Mouse (Mus musculus) ES-E14 (cell line): ENCODE data around the gene Ppp4r3a. TPM values are rescaled to one million over a fixed set of nuclear protein-coding genes. Genes with fewer than 3 reads are reported as not detected.

Experiments used
- DNase-seq: peaks from one replicate; pipeline ENCODE4 v3.0.0-alpha.2; 2013; ENCODE audit warnings: low read depth, low spot score
- H3K27ac ChIP-seq: 2 replicates; pipeline ENCODE4 v1.5.1; 2012; ENCODE audit warnings: low read depth, mild to moderate bottlenecking, low read length, moderate library complexity, mixed read lengths; ENCODE audit not compliant: poor library complexity, insufficient read depth, severe bottlenecking
- H3K36me3 ChIP-seq: 2 replicates; pipeline ENCODE4 v1.6.1; 2012; ENCODE audit warnings: mild to moderate bottlenecking, low read length, moderate library complexity, mixed read lengths; ENCODE audit not compliant: control insufficient read depth, poor library complexity, insufficient read depth, severe bottlenecking
- H3K4me1 ChIP-seq, 2 experiments: fragments of 150-350 bp in 1 of 2; sonication (generic) in 1 of 2; 2 replicates each; pipeline ENCODE4 v1.6.1; 2012; ENCODE audit warnings: low read length in 2 of 2, mild to moderate bottlenecking in 1 of 2, mixed read lengths in 1 of 2; ENCODE audit not compliant: control insufficient read depth in 2 of 2, insufficient read depth in 2 of 2, poor library complexity in 1 of 2
- H3K4me3 ChIP-seq, 2 experiments: fragments of 150-350 bp in 1 of 2; sonication (generic) in 1 of 2; 2 replicates each; pipeline ENCODE4 v1.5.1; 2012; ENCODE audit warnings: low read length in 2 of 2, low read depth in 1 of 2, mild to moderate bottlenecking in 1 of 2, mixed read lengths in 1 of 2; ENCODE audit not compliant: insufficient read depth in 1 of 2, poor library complexity in 1 of 2, severe bottlenecking in 1 of 2
- H3K9ac ChIP-seq: 2 replicates; pipeline ENCODE4 v1.6.1; 2012; ENCODE audit warnings: low read depth, mild to moderate bottlenecking, low read length, mixed read lengths; ENCODE audit not compliant: poor library complexity, insufficient read depth, severe bottlenecking
- H3K9me3 ChIP-seq: fragments of 150-350 bp; sonication (generic); 2 replicates; pipeline ENCODE4 v1.6.1; 2012; ENCODE audit warnings: low read depth, mild to moderate bottlenecking, low read length; ENCODE audit not compliant: control insufficient read depth, insufficient read depth
- CHD2 ChIP-seq: IDR thresholded peaks from 2 replicates; pipeline ENCODE4 v1.6.1; 2014; ENCODE audit warnings: mild to moderate bottlenecking, low read depth, low read length, inconsistent platforms
- HCFC1 ChIP-seq: IDR thresholded peaks from 2 replicates; pipeline ENCODE4 v1.6.1; 2012; ENCODE audit warnings: low read length, inconsistent platforms, borderline replicate concordance; ENCODE audit not compliant: insufficient read depth
- MAFK ChIP-seq: IDR thresholded peaks from 2 replicates; pipeline ENCODE4 v1.6.1; 2014; ENCODE audit warnings: mild to moderate bottlenecking, low read depth, low read length, inconsistent platforms; ENCODE audit not compliant: insufficient read depth
- ZC3H11A ChIP-seq: IDR thresholded peaks from 2 replicates; pipeline ENCODE4 v1.6.1; 2012; ENCODE audit warnings: low read depth, mild to moderate bottlenecking, inconsistent platforms, low read length, borderline replicate concordance
- ZNF384 ChIP-seq: IDR thresholded peaks from 2 replicates; pipeline ENCODE4 v1.6.1; 2012; ENCODE audit warnings: low read depth, low read length, inconsistent platforms
- in situ Hi-C, 2 experiments: fragments of 600-800 bp; cut with MboI; formaldehyde crosslinking; loops; one replicate each; pipeline ENCODE4 v1.15.1; 2025; ENCODE audit warnings: low sequenced_read_pairs in 2 of 2, inconsistent platforms in 1 of 2; ENCODE audit not compliant: unreplicated experiment in 2 of 2
- total RNA-seq: library from RNA; depleted of rRNA; stranded (reverse); fragments of 300-350 nt; gene quantifications from 2 replicates; pipeline ENCODE4 v1.2.3, GENCODE M21; 2012

Ppp4r3a gene
- total RNA-seq, 1 experiment, result 87.1 TPM

- H3K36me3 ChIP-seq, result peaks cover 5% of the 10 kb centered on the region; the same call in 1 of the 2 replicates
- H3K27ac ChIP-seq, result no peak overlapping the region
- no peak overlapping the region for H3K9ac ChIP-seq
- H3K4me1 ChIP-seq, result peaks cover 4 to 34% of the 10 kb centered on the region in 2 experiments; a peak in 3 of 4 replicates
- no peak overlapping the region for H3K4me3 ChIP-seq
- in situ Hi-C loops, result loop anchor here in 1 of 2 experiments (5.0 kb wide), 1 partner anchor 73 kb away; no protein-coding TSS in a partner anchor
- DNase-seq, result no peak
- H3K9me3 ChIP-seq, result no peaks in the 10 kb centered on the region
- TF ChIP-seq ZC3H11A (no peak), ZNF384 (no peak), MAFK (no peak), HCFC1 (no peak), CHD2 (no peak)
Observed at GRCm38 (mm10) chr12:101025379-101025778, 58.1 kb downstream of the Ppp4r3a start.

GRCm38 (mm10) chr12:101024824-101025223 lies 58.7 kb downstream of the Ppp4r3a start:
- Histone ChIP-seq H3K4me1 (peaks cover 4 to 38% of the 10 kb centered on the region in 2 experiments; a peak in 3 of 4 replicates), H3K27ac (no peak overlapping the region), H3K4me3 (no peak overlapping the region), H3K36me3 (peaks cover 5% of the 10 kb centered on the region; the same call in 1 of the 2 replicates), H3K9ac (no peak overlapping the region), H3K9me3 (no peaks in the 10 kb centered on the region)
- DNase-seq, result no peak
- in situ Hi-C loops, result loop anchor here in 1 of 2 experiments (5.0 kb wide), 1 partner anchor 73 kb away; no protein-coding TSS in a partner anchor
- TF ChIP-seq MAFK, result peak; percentile 76
- TF ChIP-seq ZC3H11A, result no peak

- peaks cover 8 to 52% of the 10 kb centered on the region in 2 experiments for H3K4me1 ChIP-seq
- H3K9me3 ChIP-seq, result no peaks in the 10 kb centered on the region
- no peak overlapping the region for H3K27ac ChIP-seq
- H3K36me3 ChIP-seq, result peaks cover 5% of the 10 kb centered on the region; the same call in 1 of the 2 replicates
- TF ChIP-seq HCFC1 (no peak), CHD2 (no peak), ZNF384 (no peak), MAFK (no peak), ZC3H11A (no peak)
- no peak overlapping the region for H3K4me3 ChIP-seq
- in situ Hi-C loops, result no loop called here
- no peak for DNase-seq
- H3K9ac ChIP-seq, result no peak overlapping the region
Observed at GRCm38 (mm10) chr12:101023143-101023542, 60.4 kb downstream of the Ppp4r3a start.

- in situ Hi-C loops, result no loop called here
- DNase-seq, result no peak
- Histone ChIP-seq H3K27ac (no peak overlapping the region), H3K4me1 (peaks cover 13 to 59% of the 10 kb centered on the region in 2 experiments), H3K4me3 (no peak overlapping the region), H3K9me3 (no peaks in the 10 kb centered on the region), H3K36me3 (peaks cover 5% of the 10 kb centered on the region; the same call in 1 of the 2 replicates), H3K9ac (no peak overlapping the region)
- TF ChIP-seq HCFC1 (no peak), MAFK (no peak), ZC3H11A (no peak), CHD2 (no peak), ZNF384 (no peak)
Observed at GRCm38 (mm10) chr12:101022353-101022752, 61.1 kb downstream of the Ppp4r3a start.
